Mouse (Mus musculus) MEL-GATA-1-ER (cell line): Measurements from ENCODE around the gene Ikzf1.

Experiments used
- DNase-seq: peaks from one replicate; pipeline ENCODE4 v3.0.0-alpha.2; 2012; ENCODE audit warnings: low read depth; ENCODE audit errors: extremely low read depth

Gene Ikzf1

GRCm38 (mm10) chr11:11684930-11685852 lies at the start of gene Ikzf1:
Ikzf1 (plus strand) TSS chr11:11685003.
- no peak for DNase-seq

GRCm38 (mm10) chr11:11644303-11644702 lies 40.5 kb upstream of the Ikzf1 start:
- DNase-seq = no peak

- DNase-seq = peak; percentile 11
Observed at GRCm38 (mm10) chr11:11656388-11656787, 28.4 kb upstream of the Ikzf1 start.

GRCm38 (mm10) chr11:11656995-11657530 lies 27.7 kb upstream of the Ikzf1 start:
- peak; percentile 83 for DNase-seq

- DNase-seq = no peak
Observed at GRCm38 (mm10) chr11:11657634-11658033, 27.2 kb upstream of the Ikzf1 start.

- no peak for DNase-seq
Observed at GRCm38 (mm10) chr11:11658834-11659233, 26.0 kb upstream of the Ikzf1 start.

- no peak for DNase-seq
Observed at GRCm38 (mm10) chr11:11660651-11661050, 24.2 kb upstream of the Ikzf1 start.

GRCm38 (mm10) chr11:11667254-11667921 lies 17.4 kb upstream of the Ikzf1 start:
- DNase-seq = no peak

- DNase-seq = no peak
Observed at GRCm38 (mm10) chr11:11667922-11668290, 16.9 kb upstream of the Ikzf1 start.

- no peak for DNase-seq
Observed at GRCm38 (mm10) chr11:11672974-11673373, 11.8 kb upstream of the Ikzf1 start.

GRCm38 (mm10) chr11:11675063-11675462 lies 9.7 kb upstream of the Ikzf1 start:
- DNase-seq = no peak

GRCm38 (mm10) chr11:11676068-11676741 lies 8.6 kb upstream of the Ikzf1 start:
- DNase-seq = no peak

GRCm38 (mm10) chr11:11677165-11677564 lies 7.6 kb upstream of the Ikzf1 start:
- DNase-seq = no peak

GRCm38 (mm10) chr11:11678972-11679371 lies 5.8 kb upstream of the Ikzf1 start:
- peak; percentile 39 for DNase-seq

GRCm38 (mm10) chr11:11684056-11684929 lies 510 bp upstream of the Ikzf1 start:
- DNase-seq = no peak

GRCm38 (mm10) chr11:11685853-11686395 lies 1.1 kb downstream of the Ikzf1 start:
- no peak for DNase-seq

- no peak for DNase-seq
Observed at GRCm38 (mm10) chr11:11686569-11687051, 1.8 kb downstream of the Ikzf1 start.

GRCm38 (mm10) chr11:11687551-11688185 lies 2.9 kb downstream of the Ikzf1 start:
- no peak for DNase-seq

- DNase-seq = no peak
Observed at GRCm38 (mm10) chr11:11688766-11689330, 4.0 kb downstream of the Ikzf1 start.

- no peak for DNase-seq
Observed at GRCm38 (mm10) chr11:11689701-11690058, 4.9 kb downstream of the Ikzf1 start.
